Mouse (Mus musculus) brain, embryonic 14.5 days (tissue): ENCODE data around the gene Kiz.

Source experiments
- CTCF ChIP-seq: fragments of 200-500 bp; IDR thresholded peaks from 2 replicates; pipeline ENCODE4 v1.5.1; 2012; ENCODE audit warnings: inconsistent platforms, mild to moderate bottlenecking, moderate library complexity, borderline replicate concordance; ENCODE audit not compliant: insufficient read depth, insufficient read length; ENCODE audit errors: extremely low read depth
- POLR2A ChIP-seq: fragments of 200-500 bp; IDR thresholded peaks from 2 replicates; pipeline ENCODE4 v1.6.1; 2012; ENCODE audit warnings: mild to moderate bottlenecking, inconsistent platforms, borderline replicate concordance; ENCODE audit not compliant: poor library complexity, insufficient read depth, insufficient read length, severe bottlenecking; ENCODE audit errors: extremely low read depth

GRCm38 (mm10) chr2:146975453-146976028, 119.9 kb downstream of the Kiz start:
- no peak for TF ChIP-seq CTCF
- TF ChIP-seq POLR2A: no peak
